Mouse (Mus musculus): Measurements from ENCODE around the gene Clpb. TPM values are rescaled to one million over a fixed set of nuclear protein-coding genes. Genes with fewer than 3 reads are reported as not detected.

Gene Clpb
- polyA plus RNA-seq, 1 experiment from 2014 or later, result 48.2 TPM

DNA sequence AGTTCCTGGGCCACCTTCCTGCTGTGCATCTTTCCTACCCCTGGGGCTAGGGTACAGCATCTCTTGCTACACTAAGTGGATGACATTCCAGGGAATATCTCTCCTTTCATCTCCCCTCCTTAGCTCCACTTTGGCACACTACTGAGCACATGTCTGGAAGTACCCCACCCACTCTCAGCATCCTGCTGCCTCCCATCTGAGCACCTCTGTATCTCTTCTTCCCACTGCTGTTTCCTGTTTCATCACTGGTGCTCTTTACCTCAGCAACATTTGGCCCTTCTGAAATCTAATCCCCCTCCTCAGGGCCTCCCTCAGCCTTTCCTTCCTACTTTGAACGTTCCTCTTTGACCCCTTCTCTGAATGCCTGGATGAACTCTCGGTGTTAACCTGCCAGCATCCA lies 63.5 kb downstream of the Clpb start:
- Histone ChIP-seq H3K4me2 (ENCODE audit: low read depth, low read length) (no peak overlapping the region), H3K27ac (ENCODE audit: low read length) (no peak overlapping the region), H3K27me3 (ENCODE audit: control insufficient read depth, insufficient read depth, low read length) (no peaks in the 10 kb centered on the region), H3K9me3 (replicated peaks; ENCODE audit: control insufficient read depth, low read length) (no peaks in the 10 kb centered on the region), H3K4me1 (ENCODE audit: control insufficient read depth, insufficient read depth, low read length) (no peaks in the 10 kb centered on the region), H3K36me3 (ENCODE audit: control insufficient read depth, insufficient read depth) (no peaks in the 10 kb centered on the region), H3K4me3 (ENCODE audit: low read length) (no peak overlapping the region), H3K9ac (ENCODE audit: low read length) (no peak overlapping the region)
- WGBS, result 51% methylated on average over 2 of the region's 2 CpGs
- ATAC-seq (replicated peaks; ENCODE audit: extremely low read depth, insufficient read depth, low FRiP score), result no peak

DNA sequence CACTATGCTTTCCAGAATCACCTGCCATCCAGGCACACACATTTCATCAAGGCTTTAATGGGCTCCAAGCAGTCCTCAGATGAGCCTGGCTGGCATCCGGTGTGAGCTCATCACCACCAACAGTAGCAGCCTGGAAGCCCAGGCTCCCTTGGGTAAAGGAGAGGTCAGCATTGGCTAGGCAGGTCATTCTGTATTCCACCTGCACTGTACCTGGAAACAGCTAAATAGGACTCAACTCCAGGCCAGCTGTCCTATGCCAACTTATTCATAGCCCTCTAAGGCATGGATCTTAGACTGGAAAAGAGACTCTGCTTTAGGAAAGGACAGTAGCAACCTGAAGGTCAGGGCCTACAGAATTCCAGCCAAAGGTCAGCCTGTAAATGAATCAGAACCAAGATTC lies 68.7 kb downstream of the Clpb start:
- H3K4me1 ChIP-seq (ENCODE audit: control insufficient read depth, insufficient read depth, low read length), result no peaks in the 10 kb centered on the region
- H3K9ac ChIP-seq (ENCODE audit: low read length), result no peak overlapping the region
- H3K36me3 ChIP-seq (ENCODE audit: control insufficient read depth, insufficient read depth), result no peaks in the 10 kb centered on the region
- no peak for ATAC-seq (replicated peaks; ENCODE audit: extremely low read depth, insufficient read depth, low FRiP score)
- H3K4me3 ChIP-seq (ENCODE audit: low read length), result no peak overlapping the region
- no peak overlapping the region for H3K27ac ChIP-seq (ENCODE audit: low read length)
- H3K9me3 ChIP-seq (replicated peaks; ENCODE audit: control insufficient read depth, low read length), result no peaks in the 10 kb centered on the region
- H3K4me2 ChIP-seq (ENCODE audit: low read depth, low read length), result no peak overlapping the region
- 69% methylated on average over 1 of the region's 1 CpGs for WGBS
- no peaks in the 10 kb centered on the region for H3K27me3 ChIP-seq (ENCODE audit: control insufficient read depth, insufficient read depth, low read length)

DNA sequence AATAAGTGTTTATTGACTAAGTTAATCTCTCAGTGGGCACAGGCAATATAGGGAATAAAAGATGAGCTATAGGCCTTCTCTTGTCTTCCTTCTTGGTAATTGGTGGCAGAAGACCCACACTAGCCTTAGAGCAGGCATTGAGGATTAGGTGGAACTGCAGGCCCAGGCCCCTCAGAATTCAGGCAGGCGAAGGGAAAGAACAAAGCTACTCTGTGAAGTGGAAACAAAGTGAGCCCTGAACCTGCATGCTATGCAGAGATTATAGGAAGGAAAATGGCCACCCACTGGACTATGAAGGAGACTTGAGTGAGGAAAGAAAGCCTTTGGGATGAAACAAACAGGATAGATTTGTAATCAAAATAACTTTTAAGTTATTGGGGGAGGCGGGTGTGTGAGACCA lies 69.6 kb downstream of the Clpb start:
- no peak overlapping the region for H3K4me2 ChIP-seq (ENCODE audit: low read depth, low read length)
- ATAC-seq (replicated peaks; ENCODE audit: extremely low read depth, insufficient read depth, low FRiP score), result no peak
- H3K27me3 ChIP-seq (ENCODE audit: control insufficient read depth, insufficient read depth, low read length), result no peaks in the 10 kb centered on the region
- 82% methylated on average over 2 of the region's 2 CpGs for WGBS
- no peaks in the 10 kb centered on the region for H3K4me1 ChIP-seq (ENCODE audit: control insufficient read depth, insufficient read depth, low read length)
- H3K27ac ChIP-seq (ENCODE audit: low read length), result no peak overlapping the region
- H3K9ac ChIP-seq (ENCODE audit: low read length), result no peak overlapping the region
- H3K4me3 ChIP-seq (ENCODE audit: low read length), result no peak overlapping the region
- no peaks in the 10 kb centered on the region for H3K36me3 ChIP-seq (ENCODE audit: control insufficient read depth, insufficient read depth)
- H3K9me3 ChIP-seq (replicated peaks; ENCODE audit: control insufficient read depth, low read length), result no peaks in the 10 kb centered on the region

DNA sequence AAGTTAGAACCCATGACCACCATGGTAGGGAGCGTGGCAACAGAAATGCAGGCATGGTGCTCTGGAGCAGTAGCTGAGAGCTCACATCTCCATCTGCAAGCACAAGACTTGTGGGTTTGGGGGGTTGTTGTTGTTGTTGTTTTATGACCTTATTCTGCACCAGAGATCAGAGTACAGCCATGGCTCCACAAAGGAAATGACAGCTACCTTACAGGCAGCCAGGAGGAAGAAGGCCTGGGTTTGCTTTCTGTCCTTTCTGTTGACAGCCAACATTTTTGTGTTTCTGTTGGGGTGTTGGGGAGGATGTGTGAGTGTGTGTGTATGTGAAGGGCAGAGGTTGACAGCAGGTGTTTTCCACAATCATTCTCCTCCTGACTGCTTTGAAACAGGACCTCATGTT lies 71.9 kb downstream of the Clpb start:
- Histone ChIP-seq H3K4me2 (ENCODE audit: low read depth, low read length) (no peak overlapping the region), H3K9ac (ENCODE audit: low read length) (no peak overlapping the region), H3K27ac (ENCODE audit: low read length) (no peak overlapping the region), H3K4me1 (ENCODE audit: control insufficient read depth, insufficient read depth, low read length) (peaks cover 5% of the 10 kb centered on the region; the same call in 1 of the 2 replicates), H3K4me3 (ENCODE audit: low read length) (no peak overlapping the region), H3K27me3 (ENCODE audit: control insufficient read depth, insufficient read depth, low read length) (no peaks in the 10 kb centered on the region), H3K9me3 (replicated peaks; ENCODE audit: control insufficient read depth, low read length) (no peaks in the 10 kb centered on the region), H3K36me3 (ENCODE audit: control insufficient read depth, insufficient read depth) (no peaks in the 10 kb centered on the region)
- 100% methylated on average over 1 of the region's 1 CpGs for WGBS
- ATAC-seq (replicated peaks; ENCODE audit: extremely low read depth, insufficient read depth, low FRiP score), result no peak

DNA sequence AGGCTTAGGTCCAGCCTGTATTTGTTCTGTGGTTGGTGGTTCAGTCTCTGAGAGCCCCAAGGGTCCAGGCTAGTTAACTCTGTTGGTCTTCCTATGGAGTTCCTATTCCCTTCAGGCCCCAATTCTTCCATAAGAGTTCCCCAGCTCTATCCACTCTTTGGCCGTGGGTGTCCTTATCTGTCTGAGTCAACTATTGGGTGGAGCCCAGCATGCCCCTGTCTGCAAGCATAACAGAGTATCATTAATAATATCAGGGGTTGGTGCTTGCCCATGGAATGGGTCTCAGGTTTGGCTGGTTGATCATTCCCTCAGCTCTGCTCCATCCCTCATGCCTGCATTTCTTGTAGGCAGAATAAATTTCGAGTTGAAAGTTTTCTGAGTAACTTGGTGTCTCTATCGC lies 74.3 kb downstream of the Clpb start:
- no peak for ATAC-seq (replicated peaks; ENCODE audit: extremely low read depth, insufficient read depth, low FRiP score)
- Histone ChIP-seq H3K4me1 (ENCODE audit: control insufficient read depth, insufficient read depth, low read length) (peaks cover 5% of the 10 kb centered on the region; the same call in 1 of the 2 replicates), H3K9ac (ENCODE audit: low read length) (no peak overlapping the region), H3K27ac (ENCODE audit: low read length) (no peak overlapping the region), H3K9me3 (replicated peaks; ENCODE audit: control insufficient read depth, low read length) (no peaks in the 10 kb centered on the region), H3K27me3 (ENCODE audit: control insufficient read depth, insufficient read depth, low read length) (no peaks in the 10 kb centered on the region), H3K4me2 (ENCODE audit: low read depth, low read length) (no peak overlapping the region), H3K4me3 (ENCODE audit: low read length) (no peak overlapping the region), H3K36me3 (ENCODE audit: control insufficient read depth, insufficient read depth) (no peaks in the 10 kb centered on the region)
- 60% methylated on average over 3 of the region's 3 CpGs for WGBS

DNA sequence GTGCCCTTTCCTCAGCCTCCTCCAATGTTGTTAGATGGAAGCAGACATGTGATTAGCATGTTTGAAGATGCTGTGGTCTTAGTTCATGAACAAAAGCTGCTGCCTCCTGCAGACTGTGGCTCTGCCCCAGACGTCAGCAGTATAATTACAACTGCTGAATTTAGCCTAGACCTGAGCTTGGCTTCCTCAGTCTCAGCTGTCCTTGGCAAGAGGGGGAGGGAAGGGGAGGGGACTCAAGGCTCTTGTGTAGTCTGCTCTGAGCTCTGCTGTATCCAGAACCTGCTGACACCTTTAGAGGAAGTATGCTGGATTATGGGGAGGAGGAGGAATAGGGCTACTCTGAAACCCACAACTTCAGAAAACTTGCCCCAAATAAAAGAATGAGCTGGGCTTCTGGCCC lies 76.2 kb downstream of the Clpb start:
- no peaks in the 10 kb centered on the region for H3K36me3 ChIP-seq (ENCODE audit: control insufficient read depth, insufficient read depth)
- H3K4me1 ChIP-seq (ENCODE audit: control insufficient read depth, insufficient read depth, low read length), result peaks cover 5% of the 10 kb centered on the region; the same call in 1 of the 2 replicates
- H3K9me3 ChIP-seq (replicated peaks; ENCODE audit: control insufficient read depth, low read length), result no peaks in the 10 kb centered on the region
- H3K9ac ChIP-seq (ENCODE audit: low read length), result no peak overlapping the region
- H3K27me3 ChIP-seq (ENCODE audit: control insufficient read depth, insufficient read depth, low read length), result no peaks in the 10 kb centered on the region
- WGBS, result 24% methylated on average over 1 of the region's 1 CpGs
- H3K4me2 ChIP-seq (ENCODE audit: low read depth, low read length), result no peak overlapping the region
- no peak overlapping the region for H3K27ac ChIP-seq (ENCODE audit: low read length)
- ATAC-seq (replicated peaks; ENCODE audit: extremely low read depth, insufficient read depth, low FRiP score), result no peak
- no peak overlapping the region for H3K4me3 ChIP-seq (ENCODE audit: low read length)

DNA sequence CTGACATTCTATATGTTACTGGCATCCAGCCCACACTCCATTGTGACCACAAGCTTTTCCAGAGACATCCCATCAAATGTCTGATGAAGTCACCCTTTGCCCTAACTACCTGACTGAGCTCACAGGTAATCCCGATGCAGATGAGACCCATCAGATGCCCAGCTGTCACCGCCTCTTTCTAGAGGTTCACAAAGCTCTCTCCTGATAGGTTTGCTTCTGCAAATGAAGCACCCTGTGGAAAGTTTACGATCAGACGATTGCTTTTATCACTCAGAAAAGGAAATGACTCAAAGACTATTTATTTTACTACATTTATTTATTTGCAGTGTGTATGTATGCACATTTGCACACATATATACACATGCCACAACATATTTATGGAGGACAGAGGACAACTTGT lies 80.1 kb downstream of the Clpb start:
- WGBS, result 66% methylated on average over 4 of the region's 4 CpGs
- H3K36me3 ChIP-seq (ENCODE audit: control insufficient read depth, insufficient read depth), result no peaks in the 10 kb centered on the region

DNA sequence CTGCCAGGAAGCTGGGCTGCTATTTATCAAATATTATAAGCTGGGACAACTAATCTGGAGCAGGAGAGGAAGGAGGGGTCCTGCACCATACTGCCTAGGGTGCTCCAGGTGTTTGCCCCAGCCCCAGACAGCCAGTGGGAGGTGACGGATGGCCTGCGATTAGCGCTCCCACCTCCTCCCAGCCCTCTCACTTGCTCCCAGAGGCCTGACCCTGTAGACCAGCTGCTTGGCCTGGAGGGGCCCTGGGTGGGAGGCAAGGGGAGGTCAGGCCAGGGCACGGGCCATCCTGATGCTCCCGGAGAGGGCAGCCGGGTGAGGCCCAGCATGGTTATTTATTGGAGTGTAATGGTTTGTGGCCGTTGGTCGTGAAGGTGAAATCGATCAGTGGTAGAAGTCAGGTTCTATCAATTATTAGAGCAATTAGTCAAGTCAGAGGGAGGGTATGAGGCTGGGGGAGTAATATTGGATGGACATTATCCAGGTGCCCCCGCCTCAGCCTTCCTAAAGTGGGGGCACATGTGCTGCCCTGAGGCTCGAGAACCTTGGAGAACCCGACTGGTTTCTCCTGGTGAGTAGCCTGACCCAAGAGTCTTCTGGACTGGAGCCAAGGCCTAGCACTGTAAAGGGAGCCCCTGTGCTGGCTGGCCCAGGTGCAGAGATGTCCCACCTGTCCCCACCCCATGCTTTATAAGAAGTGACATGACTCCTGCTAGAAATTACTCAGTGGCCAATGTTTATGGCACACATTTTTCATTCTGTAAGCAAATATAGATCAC lies 83.3 kb downstream of the Clpb start:
- Histone ChIP-seq H3K9me3 (replicated peaks; ENCODE audit: control insufficient read depth, low read length) (no peaks in the 10 kb centered on the region), H3K4me3 (ENCODE audit: low read length) (no peak overlapping the region), H3K4me2 (ENCODE audit: low read depth, low read length) (no peak overlapping the region), H3K4me1 (ENCODE audit: control insufficient read depth, insufficient read depth, low read length) (no peaks in the 10 kb centered on the region), H3K27me3 (ENCODE audit: control insufficient read depth, insufficient read depth, low read length) (no peaks in the 10 kb centered on the region), H3K9ac (ENCODE audit: low read length) (no peak overlapping the region), H3K27ac (ENCODE audit: low read length) (no peak overlapping the region), H3K36me3 (ENCODE audit: control insufficient read depth, insufficient read depth) (peaks cover 4% of the 10 kb centered on the region)
- no peak for ATAC-seq (replicated peaks; ENCODE audit: extremely low read depth, insufficient read depth, low FRiP score)
- 85% methylated on average over 12 of the region's 12 CpGs for WGBS

More for the DNA sequence above, 80.1 kb downstream of the Clpb start:
- no peak overlapping the region for H3K27ac ChIP-seq (ENCODE audit: low read length)
- H3K27me3 ChIP-seq (ENCODE audit: control insufficient read depth, insufficient read depth, low read length), result no peaks in the 10 kb centered on the region
- no peak for ATAC-seq (replicated peaks; ENCODE audit: extremely low read depth, insufficient read depth, low FRiP score)
- H3K4me2 ChIP-seq (ENCODE audit: low read depth, low read length), result no peak overlapping the region
- H3K9ac ChIP-seq (ENCODE audit: low read length), result no peak overlapping the region
- H3K9me3 ChIP-seq (replicated peaks; ENCODE audit: control insufficient read depth, low read length), result no peaks in the 10 kb centered on the region
- peaks cover 5% of the 10 kb centered on the region; the same call in 1 of the 2 replicates for H3K4me1 ChIP-seq (ENCODE audit: control insufficient read depth, insufficient read depth, low read length)
- no peak overlapping the region for H3K4me3 ChIP-seq (ENCODE audit: low read length)

DNA sequence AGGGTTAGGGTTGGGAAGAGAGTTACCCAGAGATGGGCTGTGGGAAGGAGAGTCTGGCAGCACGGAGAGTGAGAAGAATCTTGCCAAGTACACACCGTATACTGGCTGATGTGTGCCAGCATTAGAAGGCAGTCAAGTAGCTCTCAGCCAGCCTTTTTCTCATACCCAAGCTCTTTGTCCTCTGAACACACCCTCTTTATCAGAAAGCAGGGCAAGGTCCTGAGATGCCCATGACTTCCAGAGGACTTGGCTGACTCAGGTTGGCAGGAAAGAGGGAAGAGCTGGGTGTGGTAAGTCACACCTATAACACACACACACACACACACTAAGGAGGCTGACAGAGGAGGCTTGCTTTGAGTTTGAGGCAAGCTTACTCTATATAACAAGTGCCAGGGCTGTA lies 86.8 kb downstream of the Clpb start:
- Histone ChIP-seq H3K4me3 (ENCODE audit: low read length) (no peak overlapping the region), H3K27ac (ENCODE audit: low read length) (no peak overlapping the region), H3K9me3 (replicated peaks; ENCODE audit: control insufficient read depth, low read length) (no peaks in the 10 kb centered on the region), H3K27me3 (ENCODE audit: control insufficient read depth, insufficient read depth, low read length) (no peaks in the 10 kb centered on the region), H3K9ac (ENCODE audit: low read length) (no peak overlapping the region), H3K36me3 (ENCODE audit: control insufficient read depth, insufficient read depth) (peaks cover 4% of the 10 kb centered on the region), H3K4me1 (ENCODE audit: control insufficient read depth, insufficient read depth, low read length) (no peaks in the 10 kb centered on the region), H3K4me2 (ENCODE audit: low read depth, low read length) (no peak overlapping the region)
- ATAC-seq (replicated peaks; ENCODE audit: extremely low read depth, insufficient read depth, low FRiP score), result no peak
- WGBS, result 76% methylated on average over 2 of the region's 2 CpGs
